ENCODE assay signal across 9 mouse cellular contexts in genomic region chr11:75880064-75880463, GRCm38 (mm10). TPM values are rescaled to one million over a fixed set of nuclear protein-coding genes. Genes with fewer than 3 reads are reported as not detected.
DNase-seq lines count a peak whose midpoint lies in the region; ATAC-seq and TF ChIP-seq lines count a peak whose summit lies in the region.
"Had no signal": no experiment of that assay in that cellular context is flagged by ENCODE, and none has a peak within 500 bp of the region (broad histone marks: within the 10 kb centered on the region; RNA-seq: fewer than 3 reads in every experiment).

No protein-coding gene starts in this region.

- no peak overlapping the region for H3K9ac ChIP-seq in lung, embryonic 14.5 days
- H3K9ac ChIP-seq in hindbrain, embryonic 11.5 days (ENCODE audit: low read depth, low read length), result no peak overlapping the region
- no peak overlapping the region for H3K9ac ChIP-seq in liver, postnatal 0 days (replicated peaks)

- ATAC-seq in lung, embryonic 14.5 days (ENCODE audit: insufficient read depth), result 0 out of 2 replicates have a peak, but pooled peaks have one; percentile 50
- ATAC-seq in erythroid progenitor cell, adult 5-6 weeks (replicated peaks; ENCODE audit: low FRiP score, poor library complexity, severe bottlenecking), result no peak
- no peak for ATAC-seq in hindbrain, embryonic 11.5 days (ENCODE audit: low FRiP score)
- no peak for ATAC-seq in liver, postnatal 0 days

- no peak for TF ChIP-seq CTCF in lung, embryonic 14.5 days (IDR thresholded peaks at IDR 0.05; ENCODE audit: low read depth)
- no peak for TF ChIP-seq CTCF in cerebellum, adult 2 months (IDR thresholded peaks at IDR 0.05; ENCODE audit: borderline replicate concordance, insufficient read depth, low read depth, low read length)
- TF ChIP-seq CTCF in liver, postnatal 0 days (IDR thresholded peaks at IDR 0.05; ENCODE audit: low read depth), result no peak

- peak; percentile 79 for DNase-seq in lung, embryonic 14.5 days
- DNase-seq in lung, postnatal 25 days (ENCODE audit: low spot score), result no peak
- DNase-seq in cerebellum, adult 2 months, result peak; percentile 75 to 87
- peak; percentile 64 to 68 for DNase-seq in kidney, postnatal 25 days
- DNase-seq in right cerebral cortex, adult 2 months (ENCODE audit: low spot score in 2 of 2), result peak; percentile 74 to 81
- no peak for DNase-seq in hindbrain, embryonic 11.5 days (ENCODE audit: low spot score)
- DNase-seq in liver, postnatal 0 days, result no peak

- no peak overlapping the region for H3K4me2 ChIP-seq in lung, embryonic 14.5 days
- H3K4me2 ChIP-seq in hindbrain, embryonic 11.5 days (replicated peaks; ENCODE audit: low read depth, low read length), result no peak overlapping the region
- no peak overlapping the region for H3K4me2 ChIP-seq in liver, postnatal 0 days (ENCODE audit: low read depth, low read length)

- WGBS in lung, embryonic 14.5 days, result 40% methylated on average over 8 of the region's 8 CpGs
- WGBS in cerebellum, adult 2 months, result 12% methylated on average over 8 of the region's 8 CpGs
- WGBS in hindbrain, embryonic 11.5 days, result 80% methylated on average over 8 of the region's 8 CpGs
- 67% methylated on average over 8 of the region's 8 CpGs for WGBS in liver, postnatal 0 days (ENCODE audit: insufficient replicate concordance)

- H3K4me3 ChIP-seq in lung, embryonic 14.5 days (ENCODE audit: low read depth, low read length), result no peak overlapping the region
- no peak overlapping the region for H3K4me3 ChIP-seq in cerebellum, adult 2 months (replicated peaks; ENCODE audit: insufficient read depth, low read depth, low read length)
- H3K4me3 ChIP-seq in hindbrain, embryonic 11.5 days (ENCODE audit: low read depth, low read length), result no peak overlapping the region
- H3K4me3 ChIP-seq in liver, postnatal 0 days (ENCODE audit: low read depth, low read length), result no peak overlapping the region
- H3K4me3 ChIP-seq: megakaryocyte, embryonic 14.5 days had no signal

- H3K36me3 ChIP-seq in lung, embryonic 14.5 days (ENCODE audit: insufficient read depth), result no peaks in the 10 kb centered on the region
- H3K36me3 ChIP-seq in hindbrain, embryonic 11.5 days (ENCODE audit: control insufficient read depth, insufficient read depth, low read length), result no peaks in the 10 kb centered on the region
- H3K36me3 ChIP-seq in liver, postnatal 0 days (replicated peaks; ENCODE audit: insufficient read depth, low read length), result no peaks in the 10 kb centered on the region

- H3K4me1 ChIP-seq in lung, embryonic 14.5 days (ENCODE audit: insufficient read depth), result no peaks in the 10 kb centered on the region
- peaks cover 35% of the 10 kb centered on the region for H3K4me1 ChIP-seq in cerebellum, adult 2 months (ENCODE audit: control insufficient read depth, insufficient read depth, low read length)
- no peaks in the 10 kb centered on the region for H3K4me1 ChIP-seq in hindbrain, embryonic 11.5 days (replicated peaks; ENCODE audit: control insufficient read depth, insufficient read depth, low read length)
- H3K4me1 ChIP-seq in liver, postnatal 0 days (ENCODE audit: insufficient read depth), result 0 out of 2 replicates have a peak, but pooled peaks cover 2% of the 10 kb centered on the region

- no peak overlapping the region; the same call in 1 of the 2 replicates for H3K27ac ChIP-seq in lung, embryonic 14.5 days (ENCODE audit: low read depth)
- peak overlapping the region; percentile 60 for H3K27ac ChIP-seq in cerebellum, adult 2 months (ENCODE audit: insufficient read depth, low read length)
- no peak overlapping the region for H3K27ac ChIP-seq in hindbrain, embryonic 11.5 days (ENCODE audit: low read depth, low read length)
- H3K27ac ChIP-seq in liver, postnatal 0 days (ENCODE audit: low read depth), result no peak overlapping the region

- no peak for TF ChIP-seq EP300 in liver, postnatal 0 days (IDR thresholded peaks at IDR 0.05; ENCODE audit: low read depth)

- no peaks in the 10 kb centered on the region for H3K9me3 ChIP-seq in lung, embryonic 14.5 days (ENCODE audit: low read depth, low read length)
- H3K9me3 ChIP-seq in hindbrain, embryonic 11.5 days (ENCODE audit: control insufficient read depth, low read length), result no peaks in the 10 kb centered on the region
- H3K9me3 ChIP-seq in liver, postnatal 0 days (ENCODE audit: low read length), result no peaks in the 10 kb centered on the region
- H3K9me3 ChIP-seq: megakaryocyte, embryonic 14.5 days had no signal

- H3K27me3 ChIP-seq in lung, embryonic 14.5 days (ENCODE audit: insufficient read depth, low read length), result no peaks in the 10 kb centered on the region
- H3K27me3 ChIP-seq in cerebellum, adult 2 months (ENCODE audit: control insufficient read depth, insufficient read depth, low read length), result no peaks in the 10 kb centered on the region
- no peaks in the 10 kb centered on the region for H3K27me3 ChIP-seq in hindbrain, embryonic 11.5 days (ENCODE audit: control insufficient read depth, insufficient read depth, low read length)
- no peaks in the 10 kb centered on the region for H3K27me3 ChIP-seq in liver, postnatal 0 days (ENCODE audit: insufficient read depth, low read length)

- no peak for TF ChIP-seq POLR2A in cerebellum, adult 2 months (IDR thresholded peaks at IDR 0.05; ENCODE audit: borderline replicate concordance, insufficient read depth, low read length)

RNA-seq across cellular contexts. Expression of gene Rph3al, which starts 58.2 kb away (rescaled TPM):
- polyA plus RNA-seq in lung, embryonic 14.5 days (2014; fragmentation: Nextera tagmentation; extraction: Ambion mirVana), result 5.3 and 6.7 TPM in 2 replicates
- 3.6 and 4.7 TPM in 2 replicates for polyA plus RNA-seq in cerebellum, adult 2 months (2012; rRNA removed)
- 6.1 and 7.1 TPM in 2 replicates for total RNA-seq in erythroid progenitor cell, adult 5-6 weeks (2015; ENCODE audit: low replicate concordance)
- total RNA-seq in erythroid progenitor cell, adult 5-6 weeks (2017; ENCODE audit: low replicate concordance), result 0.98 and 7.4 TPM in 2 replicates
- 1.5 and 2.2 TPM in 2 replicates for polyA plus RNA-seq in hindbrain, embryonic 11.5 days (2014; fragmentation: Nextera tagmentation; extraction: Ambion mirVana)
- 0.83 and 0.86 TPM in 2 replicates for polyA plus RNA-seq in liver, postnatal 0 days (2015; fragmentation: Nextera tagmentation; extraction: Ambion mirVana)

Comparison
In these comparisons a context has a peak if more than half of its experiments do, and no peak if none do; other contexts are left out.
1. DNase-seq: peak in lung, embryonic 14.5 days (single experiment), cerebellum, adult 2 months (2 of 2), kidney, postnatal 25 days (2 of 2) and right cerebral cortex, adult 2 months (2 of 2); none in lung, postnatal 25 days (single experiment), hindbrain, embryonic 11.5 days (single experiment) and liver, postnatal 0 days (single experiment).